Mouse (Mus musculus) liver, postnatal 0 days (tissue): ENCODE results near the gene Zcchc14. TPM values are rescaled to one million over a fixed set of nuclear protein-coding genes. Genes with fewer than 3 reads are reported as not detected.

Source experiments
- ATAC-seq: fragments of 200-750 bp; cut with Nextera tagmentation; 2 replicates; pipeline ENCODE4 v1.8.0; 2017; ENCODE audit warnings: mild to moderate bottlenecking, moderate library complexity
- DNase-seq: peaks from one replicate; pipeline ENCODE4 v3.0.0-alpha.2; 2016
- H3K27ac ChIP-seq: fragments of 300-500 bp; sonication (generic); 2 replicates; pipeline ENCODE4 v1.5.1; 2014; ENCODE audit warnings: antibody characterized with exemption, moderate library complexity, mild to moderate bottlenecking, low read depth
- H3K27me3 ChIP-seq: fragments of 300-500 bp; sonication (generic); 2 replicates; pipeline ENCODE4 v1.6.1; 2014; ENCODE audit warnings: low read length, control low read depth, mixed read lengths; ENCODE audit not compliant: insufficient read depth
- H3K36me3 ChIP-seq: fragments of 300-500 bp; sonication (generic); replicated peaks from 2 replicates; pipeline ENCODE4 v1.6.1; 2014; ENCODE audit warnings: mild to moderate bottlenecking, control low read depth, low read length, moderate library complexity, mixed read lengths; ENCODE audit not compliant: insufficient read depth
- H3K4me1 ChIP-seq: fragments of 300-500 bp; sonication (generic); 2 replicates; pipeline ENCODE4 v1.6.1; 2014; ENCODE audit warnings: antibody characterized with exemption, mild to moderate bottlenecking, control low read depth; ENCODE audit not compliant: insufficient read depth
- H3K4me2 ChIP-seq: fragments of 300-500 bp; sonication (generic); 2 replicates; pipeline ENCODE4 v1.6.1; 2014; ENCODE audit warnings: low read depth, mild to moderate bottlenecking, low read length, moderate library complexity, mixed read lengths
- H3K4me3 ChIP-seq: fragments of 300-500 bp; sonication (generic); 2 replicates; pipeline ENCODE4 v1.5.1; 2014; ENCODE audit warnings: low read depth, low read length
- H3K9ac ChIP-seq: fragments of 300-500 bp; sonication (generic); replicated peaks from 2 replicates; pipeline ENCODE4 v1.6.1; 2014; ENCODE audit warnings: mild to moderate bottlenecking, moderate library complexity
- H3K9me3 ChIP-seq: fragments of 300-500 bp; sonication (generic); 2 replicates; pipeline ENCODE4 v1.6.1; 2016; ENCODE audit warnings: mild to moderate bottlenecking, control low read depth, low read length, mixed read lengths
- CTCF ChIP-seq: sonication (generic); IDR thresholded peaks from 2 replicates; pipeline ENCODE4 v1.5.1; 2016; ENCODE audit warnings: antibody characterized with exemption, low read depth
- EP300 ChIP-seq: IDR thresholded peaks from 2 replicates; pipeline ENCODE4 v1.6.1; 2016; ENCODE audit warnings: antibody characterized with exemption, low read depth, mild to moderate bottlenecking
- WGBS: fragments of 180-500 bp; shearing (Covaris S2); extraction: QIAGEN DNeasy Blood & Tissue Kit; methylation state at CpG from one replicate; pipeline ENCODE4 v1.1.7; 2014; ENCODE audit not compliant: insufficient replicate concordance; 5-methylcytosine and 5-hydroxymethylcytosine counted together
- polyA plus RNA-seq: library from polyadenylated mRNA; unstranded; fragments of >200 nt; fragmentation: Nextera tagmentation; extraction: Ambion mirVana; gene quantifications from 2 replicates; pipeline ENCODE4 v1.2.1, GENCODE M21; 2015

Gene Zcchc14
- polyA plus RNA-seq, 1 experiment from 2014 or later: 2.3 TPM

- H3K9ac ChIP-seq: no peak overlapping the region
- no peak overlapping the region for H3K4me3 ChIP-seq
- no peak overlapping the region for H3K27ac ChIP-seq
- 64% methylated on average over 5 of the region's 5 CpGs for WGBS
- H3K36me3 ChIP-seq: no peaks in the 10 kb centered on the region
- no peaks in the 10 kb centered on the region for H3K9me3 ChIP-seq
- H3K4me1 ChIP-seq: no peaks in the 10 kb centered on the region
- DNase-seq: no peak
- no peak overlapping the region for H3K4me2 ChIP-seq
- no peak for ATAC-seq
- TF ChIP-seq EP300 (no peak), CTCF (no peak)
- no peaks in the 10 kb centered on the region for H3K27me3 ChIP-seq
Observed at GRCm38 (mm10) chr8:121678696-121679095, 26.0 kb upstream of the Zcchc14 start.

- H3K27me3 ChIP-seq: no peaks in the 10 kb centered on the region
- DNase-seq: no peak
- H3K4me1 ChIP-seq: no peaks in the 10 kb centered on the region
- 62% methylated on average over 20 of the region's 20 CpGs for WGBS
- ATAC-seq: no peak
- no peak overlapping the region for H3K9ac ChIP-seq
- no peaks in the 10 kb centered on the region for H3K9me3 ChIP-seq
- H3K4me3 ChIP-seq: no peak overlapping the region
- H3K27ac ChIP-seq: no peak overlapping the region
- TF ChIP-seq EP300 (no peak), CTCF (no peak)
- H3K4me2 ChIP-seq: no peak overlapping the region
- H3K36me3 ChIP-seq: no peaks in the 10 kb centered on the region
Observed at GRCm38 (mm10) chr8:121675701-121676100, 23.0 kb upstream of the Zcchc14 start.

- Histone ChIP-seq H3K27ac (no peak overlapping the region), H3K27me3 (no peaks in the 10 kb centered on the region), H3K4me3 (no peak overlapping the region), H3K4me2 (no peak overlapping the region), H3K9ac (no peak overlapping the region), H3K36me3 (no peaks in the 10 kb centered on the region), H3K9me3 (no peaks in the 10 kb centered on the region), H3K4me1 (no peaks in the 10 kb centered on the region)
- ATAC-seq: no peak
- no peak for TF ChIP-seq CTCF
- TF ChIP-seq EP300: no peak
- 56% methylated on average over 3 of the region's 3 CpGs for WGBS
- no peak for DNase-seq
Observed at GRCm38 (mm10) chr8:121675161-121675560, 22.5 kb upstream of the Zcchc14 start.

- no peak for DNase-seq
- Histone ChIP-seq H3K36me3 (no peaks in the 10 kb centered on the region), H3K4me3 (no peak overlapping the region), H3K9ac (no peak overlapping the region), H3K27me3 (no peaks in the 10 kb centered on the region), H3K27ac (no peak overlapping the region), H3K4me2 (no peak overlapping the region), H3K4me1 (no peaks in the 10 kb centered on the region), H3K9me3 (no peaks in the 10 kb centered on the region)
- no peak for TF ChIP-seq EP300
- TF ChIP-seq CTCF: peak; percentile 54
- 54% methylated on average over 5 of the region's 5 CpGs for WGBS
- no peak for ATAC-seq
Observed at GRCm38 (mm10) chr8:121674524-121674923, 21.8 kb upstream of the Zcchc14 start.

GRCm38 (mm10) chr8:121673917-121674316, 21.2 kb upstream of the Zcchc14 start:
- ATAC-seq (peak; percentile 49; the same call in 1 of the 2 replicates), DNase-seq (no peak)
- WGBS: 66% methylated on average over 5 of the region's 5 CpGs
- Histone ChIP-seq H3K4me1 (no peaks in the 10 kb centered on the region), H3K4me3 (no peak overlapping the region), H3K27ac (no peak overlapping the region), H3K9ac (no peak overlapping the region), H3K36me3 (no peaks in the 10 kb centered on the region), H3K27me3 (no peaks in the 10 kb centered on the region), H3K4me2 (no peak overlapping the region), H3K9me3 (no peaks in the 10 kb centered on the region)
- TF ChIP-seq EP300 (no peak), CTCF (no peak)

- TF ChIP-seq EP300 (no peak), CTCF (no peak)
- Histone ChIP-seq H3K36me3 (no peaks in the 10 kb centered on the region), H3K9me3 (no peaks in the 10 kb centered on the region), H3K27ac (no peak overlapping the region), H3K4me1 (no peaks in the 10 kb centered on the region), H3K4me2 (no peak overlapping the region), H3K27me3 (no peaks in the 10 kb centered on the region), H3K4me3 (no peak overlapping the region), H3K9ac (no peak overlapping the region)
- ATAC-seq: no peak
- WGBS: 51% methylated on average over 4 of the region's 4 CpGs
- no peak for DNase-seq
Observed at GRCm38 (mm10) chr8:121673153-121673552, 20.5 kb upstream of the Zcchc14 start.

- H3K36me3 ChIP-seq: no peaks in the 10 kb centered on the region
- H3K4me1 ChIP-seq: no peaks in the 10 kb centered on the region
- WGBS: 20% methylated on average over 6 of the region's 8 CpGs
- H3K9me3 ChIP-seq: no peaks in the 10 kb centered on the region
- DNase-seq (peak; percentile 27), ATAC-seq (no peak)
- H3K27me3 ChIP-seq: no peaks in the 10 kb centered on the region
- no peak for TF ChIP-seq EP300
- no peak for TF ChIP-seq CTCF
- H3K27ac ChIP-seq: no peak overlapping the region
- no peak overlapping the region for H3K4me2 ChIP-seq
- no peak overlapping the region for H3K9ac ChIP-seq
- no peak overlapping the region for H3K4me3 ChIP-seq
Observed at GRCm38 (mm10) chr8:121669208-121669607, 16.5 kb upstream of the Zcchc14 start.
